Mouse (Mus musculus): Measurements from ENCODE around the gene Cilp2. TPM values are rescaled to one million over a fixed set of nuclear protein-coding genes. Genes with fewer than 3 reads are reported as not detected.

Gene Cilp2
- polyA plus RNA-seq, 1 experiment from 2014 or later = 6.7 TPM

DNA sequence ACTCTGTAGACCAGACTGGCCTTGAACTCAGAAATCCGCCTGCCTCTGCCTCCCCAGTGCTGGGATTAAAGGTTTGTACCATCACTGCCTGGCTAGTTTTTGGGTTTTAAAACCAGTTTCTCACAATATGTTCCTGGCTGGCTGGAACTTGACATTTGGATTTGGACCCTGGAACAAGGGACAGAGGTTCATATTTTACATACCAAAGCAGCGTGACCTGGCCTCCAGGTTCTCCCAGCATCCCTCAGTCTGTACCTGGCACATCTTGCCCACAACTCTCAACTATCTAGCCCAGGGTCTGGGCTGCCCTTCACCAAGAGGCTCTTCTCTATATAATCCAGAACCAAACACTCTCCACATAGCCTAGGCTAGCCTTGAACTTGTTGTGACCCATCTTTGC lies 12.4 kb upstream of the Cilp2 start:
- 98% methylated on average over 2 of the region's 2 CpGs for WGBS
- H3K4me1 ChIP-seq (replicated peaks) = peaks cover 65% of the 10 kb centered on the region
- H3K4me3 ChIP-seq = peak overlapping the region; percentile 86; the same call in 1 of the 2 replicates
- no peak overlapping the region for H3K27ac ChIP-seq (replicated peaks)
- H3K27me3 ChIP-seq = no peaks in the 10 kb centered on the region
- no peaks in the 10 kb centered on the region for H3K36me3 ChIP-seq
- H3K9ac ChIP-seq = no peak overlapping the region
- H3K4me2 ChIP-seq = peak overlapping the region; percentile 79
- ATAC-seq (ENCODE audit: low FRiP score, low read depth) = no peak
- no peaks in the 10 kb centered on the region for H3K9me3 ChIP-seq

DNA sequence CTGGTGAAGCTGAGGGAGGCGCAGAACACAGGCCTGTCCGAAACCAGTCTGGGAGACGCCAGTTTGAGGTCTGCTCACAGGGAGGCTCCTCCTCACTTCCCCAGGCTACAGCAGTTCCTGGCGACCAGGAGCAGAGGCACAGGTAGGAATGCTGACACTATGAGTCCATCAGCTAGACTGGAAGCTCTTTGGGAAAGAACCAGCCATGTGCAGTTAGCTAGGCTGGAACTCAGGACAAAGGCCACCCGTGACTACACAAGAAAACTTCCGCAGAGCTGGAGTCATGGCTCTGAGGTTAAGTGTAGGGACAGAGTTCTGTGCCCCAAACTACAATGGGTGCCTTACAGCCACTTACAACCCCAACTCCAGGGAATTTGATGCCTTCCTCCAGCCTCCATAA lies 10.4 kb upstream of the Cilp2 start:
- Histone ChIP-seq H3K27me3 (no peaks in the 10 kb centered on the region), H3K9ac (no peak overlapping the region; the same call in 1 of the 2 replicates), H3K4me3 (no peak overlapping the region), H3K36me3 (peaks cover 3% of the 10 kb centered on the region; the same call in 1 of the 2 replicates), H3K4me2 (no peak overlapping the region), H3K4me1 (replicated peaks) (peaks cover 65% of the 10 kb centered on the region), H3K27ac (replicated peaks) (no peak overlapping the region), H3K9me3 (no peaks in the 10 kb centered on the region)
- 82% methylated on average over 6 of the region's 6 CpGs for WGBS
- no peak for ATAC-seq (ENCODE audit: low FRiP score, low read depth)

DNA sequence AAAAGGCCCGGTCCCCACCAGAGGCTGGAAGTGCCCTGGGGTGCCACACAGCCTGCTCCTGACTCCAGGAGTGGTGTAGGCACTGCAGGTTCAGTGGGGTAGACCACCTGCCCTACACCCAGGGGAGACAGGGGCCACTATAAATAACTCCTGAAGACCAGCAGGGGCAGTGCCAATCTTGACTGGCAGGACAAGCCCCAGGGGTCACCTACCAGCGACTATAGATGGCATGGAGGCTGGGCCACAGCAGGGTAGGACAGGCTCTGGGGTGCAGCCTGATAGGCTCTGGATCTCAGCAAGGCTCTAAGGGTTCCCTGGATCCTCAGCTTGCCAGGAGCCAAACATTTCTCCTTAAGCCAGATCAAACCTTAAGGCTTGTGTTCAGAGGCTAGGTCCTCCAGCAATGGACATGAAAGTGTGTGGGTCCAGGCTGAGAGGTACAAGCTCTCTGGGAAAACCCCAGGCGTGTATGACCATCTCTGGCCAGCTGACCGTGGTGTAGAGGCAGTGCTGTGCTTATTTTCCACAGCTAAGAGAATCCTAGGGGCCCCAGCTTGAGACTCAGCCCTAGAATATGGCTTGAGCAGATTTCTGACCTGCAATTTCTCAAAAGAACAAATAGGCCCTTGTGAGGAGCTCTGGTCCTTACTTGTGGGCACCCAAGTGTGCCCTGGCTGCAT lies 8.4 kb upstream of the Cilp2 start:
- Histone ChIP-seq H3K4me3 (no peak overlapping the region), H3K27ac (replicated peaks) (no peak overlapping the region), H3K4me2 (no peak overlapping the region), H3K4me1 (replicated peaks) (peaks cover 56% of the 10 kb centered on the region), H3K9ac (no peak overlapping the region), H3K27me3 (no peaks in the 10 kb centered on the region), H3K36me3 (peaks cover 3% of the 10 kb centered on the region; the same call in 1 of the 2 replicates), H3K9me3 (no peaks in the 10 kb centered on the region)
- ATAC-seq (ENCODE audit: low FRiP score, low read depth) = no peak
- 67% methylated on average over 4 of the region's 4 CpGs for WGBS

DNA sequence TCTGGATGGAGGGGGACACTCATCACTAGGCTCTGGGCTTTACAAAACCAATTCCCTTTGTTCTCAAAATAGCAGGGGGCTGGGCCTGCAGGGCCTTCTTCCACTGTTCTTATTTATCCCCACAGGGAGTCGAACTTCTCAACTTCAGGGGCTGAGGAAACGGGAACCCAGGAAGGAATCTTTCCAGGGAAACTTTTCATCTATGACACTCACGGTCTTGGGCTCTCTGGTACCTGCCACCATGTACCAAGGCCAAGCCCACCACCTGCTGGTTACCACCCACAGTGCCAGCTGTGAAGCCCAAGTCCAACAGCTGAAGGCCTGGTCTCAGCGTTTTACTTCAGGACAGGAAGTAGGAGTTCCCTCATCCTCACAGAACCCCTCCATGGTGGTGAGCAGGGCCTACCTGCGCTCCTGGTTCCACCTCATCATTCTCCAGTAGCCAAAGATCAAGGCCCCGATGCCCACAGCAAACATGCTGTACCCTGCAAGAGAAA lies 7.4 kb upstream of the Cilp2 start:
- 45% methylated on average over 6 of the region's 6 CpGs for WGBS
- Histone ChIP-seq H3K9me3 (no peaks in the 10 kb centered on the region), H3K36me3 (peaks cover 3% of the 10 kb centered on the region; the same call in 1 of the 2 replicates), H3K9ac (no peak overlapping the region), H3K27me3 (peaks cover 9% of the 10 kb centered on the region), H3K4me2 (no peak overlapping the region), H3K27ac (replicated peaks) (no peak overlapping the region), H3K4me1 (replicated peaks) (peaks cover 49% of the 10 kb centered on the region), H3K4me3 (no peak overlapping the region)
- no peak for ATAC-seq (ENCODE audit: low FRiP score, low read depth)

DNA sequence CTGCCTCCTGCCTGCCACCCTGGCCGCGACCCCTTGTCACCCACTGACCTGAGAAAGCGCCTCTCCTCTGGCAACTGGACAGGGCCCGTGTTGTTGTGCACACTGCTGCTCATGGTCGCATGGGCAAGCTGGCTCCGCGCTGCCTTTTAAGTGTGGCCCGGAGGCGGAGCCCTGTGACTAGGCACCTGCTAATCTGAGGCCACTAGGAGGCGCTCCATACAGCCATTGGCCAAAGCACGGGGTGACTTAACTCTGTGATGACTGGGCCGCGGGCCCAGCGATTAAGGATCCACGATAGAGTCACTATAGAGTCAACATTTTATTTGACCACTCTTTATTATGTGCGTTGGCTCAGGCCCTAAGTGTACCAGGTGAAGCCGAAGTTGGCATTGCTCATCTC lies 6.4 kb upstream of the Cilp2 start:
- Histone ChIP-seq H3K9me3 (no peaks in the 10 kb centered on the region), H3K36me3 (peaks cover 3% of the 10 kb centered on the region; the same call in 1 of the 2 replicates), H3K4me2 (no peak overlapping the region), H3K4me1 (replicated peaks) (peaks cover 48% of the 10 kb centered on the region), H3K9ac (no peak overlapping the region), H3K4me3 (no peak overlapping the region), H3K27me3 (peaks cover 18% of the 10 kb centered on the region), H3K27ac (replicated peaks) (no peak overlapping the region)
- 31% methylated on average over 17 of the region's 17 CpGs for WGBS
- ATAC-seq (ENCODE audit: low FRiP score, low read depth) = no peak

DNA sequence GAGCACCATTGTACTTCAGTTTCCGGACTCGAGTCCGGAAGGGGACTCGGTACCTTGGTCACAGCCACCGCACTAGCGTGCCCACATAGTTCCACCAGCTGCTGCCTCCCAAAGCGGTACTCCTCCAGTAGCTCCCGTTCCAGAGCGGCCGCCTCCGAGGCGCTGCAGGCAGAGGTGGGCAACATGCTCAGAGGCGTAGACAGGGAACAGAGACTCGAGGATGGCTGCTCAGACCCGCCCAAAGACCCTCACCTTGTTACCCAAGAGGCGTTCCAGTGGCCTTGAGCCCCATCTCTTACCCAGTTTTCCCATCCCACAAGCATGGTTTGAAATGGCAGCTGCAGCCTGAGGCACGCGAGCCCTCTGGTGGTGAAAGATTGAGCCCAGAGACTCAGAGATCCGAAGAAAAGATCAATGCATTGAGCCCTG lies 3.3 kb upstream of the Cilp2 start:
- H3K9ac ChIP-seq = no peak overlapping the region
- H3K9me3 ChIP-seq = no peaks in the 10 kb centered on the region
- ATAC-seq (ENCODE audit: low FRiP score, low read depth) = peak; percentile 3; the same call in 1 of the 2 replicates
- WGBS = 43% methylated on average over 19 of the region's 19 CpGs
- peaks cover 48% of the 10 kb centered on the region for H3K27me3 ChIP-seq
- peaks cover 60% of the 10 kb centered on the region for H3K4me1 ChIP-seq (replicated peaks)
- peaks cover 3% of the 10 kb centered on the region; the same call in 1 of the 2 replicates for H3K36me3 ChIP-seq
- 0 out of 2 replicates have a peak overlapping the region, but pooled peaks have one; percentile 18 for H3K4me2 ChIP-seq
- H3K27ac ChIP-seq (replicated peaks) = no peak overlapping the region
- no peak overlapping the region for H3K4me3 ChIP-seq

DNA sequence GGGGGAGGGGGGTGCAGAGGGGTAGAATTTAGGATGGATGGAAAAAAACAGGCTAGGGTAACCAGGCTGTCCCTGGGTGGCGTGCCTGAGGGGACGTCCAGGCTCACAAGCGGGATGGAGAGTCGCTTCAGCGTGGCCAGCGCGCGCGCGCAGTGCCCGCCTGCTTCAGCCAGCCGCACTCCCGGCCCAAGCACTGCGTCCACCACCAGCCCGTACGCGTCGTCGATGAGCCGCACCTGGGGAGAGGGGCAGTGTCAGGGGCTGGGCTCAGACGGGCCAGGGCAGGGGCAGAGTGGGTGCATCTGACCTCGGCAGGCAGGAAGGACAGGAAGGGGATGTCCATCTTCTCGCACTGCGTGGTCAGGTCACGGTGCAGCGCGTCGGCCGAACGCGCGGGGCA lies 1.4 kb upstream of the Cilp2 start:
- H3K27me3 ChIP-seq = peaks cover 67% of the 10 kb centered on the region
- no peaks in the 10 kb centered on the region for H3K9me3 ChIP-seq
- peaks cover 3% of the 10 kb centered on the region; the same call in 1 of the 2 replicates for H3K36me3 ChIP-seq
- WGBS = 3% methylated on average over 32 of the region's 32 CpGs
- no peak for ATAC-seq (ENCODE audit: low FRiP score, low read depth)
- no peak overlapping the region for H3K9ac ChIP-seq
- H3K27ac ChIP-seq (replicated peaks) = no peak overlapping the region
- peak overlapping the region; percentile 24 for H3K4me3 ChIP-seq
- H3K4me2 ChIP-seq = peak overlapping the region; percentile 50
- H3K4me1 ChIP-seq (replicated peaks) = peaks cover 48% of the 10 kb centered on the region

DNA sequence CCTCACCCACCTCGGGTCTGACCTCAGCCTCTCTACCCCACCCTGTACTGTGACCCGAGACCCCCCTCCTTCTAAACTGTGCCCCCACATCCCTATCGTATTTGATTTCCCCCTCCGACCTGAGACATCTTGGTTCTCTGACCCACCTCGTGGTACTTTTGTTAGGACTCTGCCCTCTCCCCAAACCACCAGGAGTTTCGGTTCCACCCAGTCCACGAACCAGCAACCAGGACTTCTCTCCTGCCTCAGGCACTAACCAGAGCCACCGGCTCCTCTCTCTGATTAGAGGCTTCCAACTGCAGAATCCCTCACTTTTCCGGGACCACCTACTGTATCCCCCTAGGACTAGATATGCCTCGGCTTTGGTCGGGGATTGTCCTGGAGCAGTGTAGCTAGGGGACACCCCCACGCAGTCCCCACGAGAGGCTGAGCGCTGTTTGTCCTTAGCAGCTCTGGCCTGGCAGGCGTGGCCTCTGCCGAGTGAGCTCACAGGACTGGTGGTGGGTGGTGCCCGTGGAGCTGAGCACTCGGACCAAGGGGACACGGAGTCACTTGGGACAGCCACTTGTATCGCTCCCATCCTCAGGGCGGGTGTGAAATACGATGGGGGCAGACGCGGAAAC lies 868 bp upstream of the Cilp2 start:
- Histone ChIP-seq H3K4me2 (peak overlapping the region; percentile 50), H3K9me3 (no peaks in the 10 kb centered on the region), H3K4me1 (replicated peaks) (peaks cover 45% of the 10 kb centered on the region), H3K4me3 (peak overlapping the region; percentile 24), H3K27ac (replicated peaks) (no peak overlapping the region), H3K27me3 (peaks cover 72% of the 10 kb centered on the region), H3K36me3 (no peaks in the 10 kb centered on the region), H3K9ac (no peak overlapping the region)
- 7% methylated on average over 24 of the region's 24 CpGs for WGBS
- ATAC-seq (ENCODE audit: low FRiP score, low read depth) = no peak

DNA sequence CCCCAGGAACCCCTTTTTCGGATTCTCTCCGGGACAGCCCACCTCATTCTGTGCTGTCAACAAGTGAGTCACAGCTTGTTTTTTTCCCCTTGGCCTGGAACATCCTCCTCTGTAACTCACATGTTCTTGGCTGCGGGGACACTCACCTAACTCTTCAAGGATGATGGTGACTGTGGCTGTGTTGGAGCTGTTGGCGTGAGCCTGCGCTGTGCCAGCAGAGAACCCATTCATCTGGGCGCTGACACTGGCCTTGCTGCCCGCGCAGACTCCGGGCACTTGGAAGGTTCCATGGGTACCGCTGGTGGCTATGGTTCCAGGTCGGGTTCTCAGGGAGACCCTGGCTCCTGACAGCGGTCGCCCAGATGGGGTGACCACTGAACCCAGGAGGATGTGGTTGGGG lies 3.3 kb downstream of the Cilp2 start:
- no peak overlapping the region for H3K4me3 ChIP-seq

DNA sequence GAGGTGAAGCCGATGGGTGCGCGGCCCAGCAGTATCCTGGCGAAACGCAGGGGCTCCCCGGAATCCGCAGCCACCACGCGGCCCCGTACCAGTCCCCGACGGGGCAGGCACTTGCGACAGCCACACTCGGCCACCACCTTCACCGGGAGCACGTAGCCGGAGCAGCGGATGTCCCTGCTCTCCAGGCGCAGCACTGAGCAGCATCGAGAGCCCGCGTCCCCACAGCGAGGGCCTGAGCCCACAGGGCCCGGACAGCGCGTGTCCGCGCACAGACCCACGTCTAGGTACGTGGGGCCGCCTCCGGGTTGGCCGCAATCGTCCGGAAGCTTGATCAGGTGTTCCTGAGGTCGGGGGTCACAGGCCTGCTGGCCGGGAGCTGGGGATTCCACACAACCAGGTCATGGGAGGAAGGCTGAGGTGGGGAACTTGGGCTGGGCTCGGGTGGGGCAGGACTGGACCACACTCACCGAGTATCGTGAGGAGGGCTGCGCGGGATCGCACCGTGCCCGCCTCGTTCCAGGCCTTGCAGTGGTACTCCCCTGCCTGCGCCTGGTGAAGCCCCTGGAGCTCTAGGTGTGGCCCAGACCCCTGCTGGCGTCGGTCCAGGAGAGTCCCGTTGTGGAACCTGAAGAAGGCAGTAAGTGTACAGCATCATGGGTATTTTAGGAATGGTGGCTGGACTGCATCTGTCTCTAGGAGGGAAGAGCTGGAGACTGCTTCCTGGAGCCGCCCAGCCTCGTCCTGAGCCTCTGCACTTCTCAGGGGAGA lies 4.5 kb downstream of the Cilp2 start:
- H3K36me3 ChIP-seq = no peaks in the 10 kb centered on the region
- no peaks in the 10 kb centered on the region for H3K9me3 ChIP-seq
- no peak overlapping the region for H3K9ac ChIP-seq
- peaks cover 48% of the 10 kb centered on the region for H3K4me1 ChIP-seq (replicated peaks)
- H3K27ac ChIP-seq (replicated peaks) = no peak overlapping the region
- 12% methylated on average over 52 of the region's 52 CpGs for WGBS
- peak overlapping the region; percentile 46 for H3K4me3 ChIP-seq
- H3K4me2 ChIP-seq = peak overlapping the region; percentile 57
- ATAC-seq (ENCODE audit: low FRiP score, low read depth) = no peak
- peaks cover 90% of the 10 kb centered on the region for H3K27me3 ChIP-seq

More for the DNA sequence above, 3.3 kb downstream of the Cilp2 start:
- no peak overlapping the region for H3K27ac ChIP-seq (replicated peaks)
- H3K4me2 ChIP-seq = no peak overlapping the region
- no peaks in the 10 kb centered on the region for H3K36me3 ChIP-seq
- WGBS = 54% methylated on average over 13 of the region's 13 CpGs
- ATAC-seq (ENCODE audit: low FRiP score, low read depth) = no peak
- peaks cover 99% of the 10 kb centered on the region for H3K27me3 ChIP-seq
- peaks cover 59% of the 10 kb centered on the region for H3K4me1 ChIP-seq (replicated peaks)
- H3K9ac ChIP-seq = no peak overlapping the region
- H3K9me3 ChIP-seq = no peaks in the 10 kb centered on the region

DNA sequence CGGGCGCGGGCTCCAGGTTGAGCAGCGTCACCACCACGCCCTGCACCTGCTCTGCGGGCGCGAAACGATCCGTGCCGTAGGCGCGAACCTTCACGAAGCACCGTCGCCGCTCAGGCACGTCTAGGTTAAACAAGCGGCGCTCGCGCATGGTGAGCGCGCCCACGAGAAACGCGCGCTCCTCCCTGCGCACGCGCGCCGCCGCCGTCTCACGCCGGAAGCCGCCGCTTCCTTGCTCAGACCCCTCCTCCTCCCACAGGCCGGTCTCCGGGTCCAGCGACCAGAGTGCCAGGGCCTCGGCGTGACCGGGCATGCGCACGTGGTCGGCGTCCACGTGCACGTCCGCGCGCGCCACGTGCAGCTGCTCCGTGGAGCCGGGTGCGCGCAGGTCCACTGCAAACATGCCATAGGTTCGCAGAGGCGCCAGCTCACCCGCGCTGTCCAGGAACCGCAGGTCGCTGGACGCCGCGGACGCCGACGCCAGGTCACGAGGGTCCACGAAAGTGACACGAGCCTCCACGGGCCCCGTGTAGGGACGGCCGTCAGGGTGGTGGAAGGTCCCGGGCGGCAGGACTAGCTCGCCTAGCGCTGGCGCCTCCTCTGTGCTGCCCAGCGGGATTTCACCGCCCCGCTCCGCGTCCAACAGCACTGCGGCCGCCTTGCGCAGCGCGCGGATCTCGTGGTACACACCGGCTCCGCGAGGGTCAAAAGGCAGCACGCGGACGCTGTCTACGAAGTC lies 5.3 kb downstream of the Cilp2 start:
- Histone ChIP-seq H3K9ac (peak overlapping the region; percentile 21; the same call in 1 of the 2 replicates), H3K9me3 (no peaks in the 10 kb centered on the region), H3K27ac (replicated peaks) (no peak overlapping the region), H3K4me2 (peak overlapping the region; percentile 57), H3K27me3 (peaks cover 83% of the 10 kb centered on the region), H3K4me1 (replicated peaks) (peaks cover 39% of the 10 kb centered on the region), H3K36me3 (no peaks in the 10 kb centered on the region), H3K4me3 (peak overlapping the region; percentile 46)
- WGBS = 4% methylated on average over 90 of the region's 103 CpGs
- ATAC-seq (ENCODE audit: low FRiP score, low read depth) = peak; percentile 78
